Mouse (Mus musculus) forelimb bud, embryonic 11.5 days (tissue): ENCODE results near the gene Dnaic1.
A peak's percentile ranks its signal among the peaks of the same experiment; 100 is the strongest.

ENCODE experiments used
- DNase-seq: peaks from one replicate; pipeline ENCODE4 v3.0.0-alpha.2; 2012; ENCODE audit warnings: low read depth, low spot score

The Dnaic1 gene

DNA sequence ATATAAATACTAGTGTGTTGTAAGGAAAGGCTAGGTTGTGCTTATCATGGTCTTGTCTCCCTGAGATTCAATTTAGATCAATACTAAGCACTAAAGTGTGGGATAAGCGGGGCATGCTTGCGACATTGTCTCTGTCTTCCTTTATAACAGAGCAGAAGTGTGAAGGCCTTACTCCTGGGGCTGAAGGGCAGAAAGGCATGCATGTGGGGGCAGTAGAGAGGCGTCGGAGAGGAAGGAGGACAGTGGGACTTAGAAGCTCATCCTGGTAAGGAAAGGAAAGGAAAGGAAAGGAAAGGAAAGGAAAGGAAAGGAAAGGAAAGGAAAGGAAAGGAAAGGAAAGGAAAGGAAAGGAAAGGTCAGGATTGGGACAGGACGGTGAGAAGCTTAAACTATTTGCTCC, 1.9 kb downstream of the Dnaic1 start:
- no peak for DNase-seq

DNA sequence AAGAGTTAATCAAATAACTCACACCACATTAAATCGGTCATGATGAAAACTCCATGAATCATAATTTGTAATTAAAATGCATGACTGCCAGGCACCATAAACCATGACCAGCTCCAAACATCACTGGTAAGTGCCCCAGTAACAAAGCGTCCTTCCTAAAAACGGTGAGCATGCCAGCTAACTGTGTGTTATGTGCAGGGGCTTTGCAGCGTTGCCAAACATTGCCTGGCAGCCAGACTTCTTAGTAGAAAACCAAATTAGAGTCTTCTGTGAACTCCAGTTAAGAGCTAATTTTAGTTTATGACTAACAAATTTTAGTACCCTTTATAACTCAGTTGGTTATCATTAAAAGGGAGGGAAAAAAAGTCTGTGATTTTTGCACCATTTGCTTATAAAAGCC, 3.9 kb downstream of the Dnaic1 start:
- DNase-seq = no peak

DNA sequence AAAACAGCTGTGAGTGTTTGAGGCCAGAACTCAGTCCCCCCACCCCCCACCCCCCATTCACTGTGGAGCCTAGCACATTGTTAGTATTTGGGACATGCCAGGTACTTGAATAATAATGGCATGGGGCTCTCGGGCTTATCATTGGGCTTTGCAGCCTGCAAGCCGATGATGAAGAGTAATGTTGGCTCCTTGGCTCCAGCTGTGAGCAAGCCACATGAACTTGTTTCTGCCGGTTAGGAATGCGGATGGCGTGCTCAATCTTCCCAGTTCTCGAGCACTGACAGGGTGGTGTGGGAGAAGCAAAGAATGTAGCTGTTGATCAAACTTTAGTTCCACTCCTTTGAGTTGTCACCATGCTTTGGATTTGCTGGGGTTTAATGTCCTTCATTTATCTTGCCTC, 6.3 kb downstream of the Dnaic1 start:
- DNase-seq = peak; percentile 27

DNA sequence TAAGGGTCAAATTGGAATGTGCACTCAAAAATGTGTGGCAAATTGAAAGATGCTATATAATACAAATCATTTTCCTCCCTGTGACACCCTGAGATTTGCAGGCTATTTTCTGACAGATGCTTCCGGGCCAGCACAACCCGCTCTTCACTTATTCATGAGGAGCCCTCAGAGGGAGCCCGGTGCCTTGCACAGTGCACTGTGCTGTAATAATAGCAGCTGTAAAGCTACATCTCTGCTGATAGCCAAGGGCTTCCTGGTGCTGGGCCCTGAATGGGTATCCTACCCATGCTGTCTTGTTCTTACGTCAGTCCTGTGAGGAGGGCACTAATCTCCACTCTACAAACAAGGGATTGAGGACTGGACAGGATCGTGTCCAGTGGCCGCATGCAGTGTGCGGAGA, 13.8 kb downstream of the Dnaic1 start:
- no peak for DNase-seq

DNA sequence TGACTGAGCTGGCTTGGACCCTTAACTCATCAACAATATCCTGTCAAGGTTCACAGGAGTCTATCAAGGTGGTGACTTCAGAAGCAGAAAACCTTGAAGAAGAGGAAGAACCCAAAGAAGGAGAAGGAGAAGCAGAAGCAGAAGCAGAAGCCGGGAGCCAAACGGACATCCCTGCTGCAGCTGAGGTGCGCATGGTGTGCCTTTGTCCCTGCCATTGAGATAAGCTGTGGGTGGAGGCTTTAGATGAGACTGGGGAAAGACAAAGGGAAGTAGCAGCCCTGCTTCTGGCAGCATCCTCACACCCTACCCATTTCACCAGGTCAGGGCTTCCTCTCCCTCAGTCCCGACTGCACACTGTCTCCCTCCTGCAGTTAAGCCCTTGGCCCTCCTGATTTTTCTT, 33.2 kb downstream of the Dnaic1 start:
- no peak for DNase-seq

DNA sequence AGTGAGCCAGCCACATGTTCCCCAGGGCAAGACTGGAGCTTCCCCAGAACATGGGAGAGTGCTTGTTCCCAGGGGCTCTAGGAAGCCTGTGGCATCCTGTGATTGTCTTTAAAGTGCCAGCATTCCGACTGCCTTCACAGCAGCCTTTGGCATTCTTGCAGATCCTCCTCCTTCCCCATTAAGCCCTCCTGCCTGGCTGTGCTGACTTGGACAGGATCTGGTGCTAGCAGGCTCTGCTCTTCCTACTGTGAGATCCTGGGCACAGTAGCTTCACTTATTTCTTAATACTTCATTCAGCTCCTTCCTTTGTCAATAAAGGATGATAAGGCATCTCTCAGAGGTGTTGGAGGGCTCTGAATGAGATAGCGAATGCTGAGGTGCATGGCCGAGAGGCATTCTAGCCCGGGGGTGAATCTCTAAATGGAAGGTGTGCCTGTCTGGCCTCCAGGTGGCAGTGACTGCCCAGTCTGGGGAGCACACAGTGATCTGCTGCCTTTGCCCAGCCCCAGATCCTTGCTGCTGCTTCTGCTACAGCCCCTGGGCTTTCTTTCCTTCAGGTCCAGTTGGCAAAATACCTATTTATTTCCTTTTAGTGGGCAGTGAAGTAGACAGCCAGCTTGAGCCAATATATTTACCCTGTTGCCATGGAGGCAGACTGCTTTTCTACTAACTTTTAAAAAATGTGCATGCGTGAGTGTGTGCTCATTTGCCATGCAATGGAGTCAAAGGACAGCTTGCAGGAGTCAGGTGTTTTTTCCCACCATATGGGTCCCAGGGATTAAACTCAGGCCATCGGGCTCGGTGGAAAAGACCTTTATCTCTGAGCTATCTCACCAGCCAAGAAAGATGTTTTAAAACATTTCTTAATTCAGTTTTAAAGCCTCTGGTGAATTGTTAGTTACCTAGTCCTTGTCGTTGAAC, 35.2 kb downstream of the Dnaic1 start:
- DNase-seq = no peak

DNA sequence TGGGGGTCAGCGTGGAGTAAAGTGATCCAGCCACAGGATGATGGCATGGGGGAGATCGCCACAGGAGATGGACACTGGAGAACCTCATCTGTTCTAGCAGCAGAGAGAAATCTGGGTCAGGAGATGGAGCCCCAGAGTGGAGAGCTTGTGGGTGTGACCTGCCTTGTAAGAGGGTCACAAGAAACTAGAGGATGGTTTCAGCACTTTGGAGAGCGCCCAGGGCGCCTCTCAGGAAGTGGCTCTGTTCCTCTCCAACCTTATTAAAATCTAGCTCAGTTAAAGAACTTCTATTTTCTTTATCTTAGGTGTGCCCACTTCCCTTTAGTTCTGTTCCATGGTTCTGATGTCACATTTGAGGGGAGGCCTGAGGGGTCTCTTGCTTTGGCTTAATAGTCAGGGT, 37.2 kb downstream of the Dnaic1 start:
- DNase-seq = peak; percentile 89

DNA sequence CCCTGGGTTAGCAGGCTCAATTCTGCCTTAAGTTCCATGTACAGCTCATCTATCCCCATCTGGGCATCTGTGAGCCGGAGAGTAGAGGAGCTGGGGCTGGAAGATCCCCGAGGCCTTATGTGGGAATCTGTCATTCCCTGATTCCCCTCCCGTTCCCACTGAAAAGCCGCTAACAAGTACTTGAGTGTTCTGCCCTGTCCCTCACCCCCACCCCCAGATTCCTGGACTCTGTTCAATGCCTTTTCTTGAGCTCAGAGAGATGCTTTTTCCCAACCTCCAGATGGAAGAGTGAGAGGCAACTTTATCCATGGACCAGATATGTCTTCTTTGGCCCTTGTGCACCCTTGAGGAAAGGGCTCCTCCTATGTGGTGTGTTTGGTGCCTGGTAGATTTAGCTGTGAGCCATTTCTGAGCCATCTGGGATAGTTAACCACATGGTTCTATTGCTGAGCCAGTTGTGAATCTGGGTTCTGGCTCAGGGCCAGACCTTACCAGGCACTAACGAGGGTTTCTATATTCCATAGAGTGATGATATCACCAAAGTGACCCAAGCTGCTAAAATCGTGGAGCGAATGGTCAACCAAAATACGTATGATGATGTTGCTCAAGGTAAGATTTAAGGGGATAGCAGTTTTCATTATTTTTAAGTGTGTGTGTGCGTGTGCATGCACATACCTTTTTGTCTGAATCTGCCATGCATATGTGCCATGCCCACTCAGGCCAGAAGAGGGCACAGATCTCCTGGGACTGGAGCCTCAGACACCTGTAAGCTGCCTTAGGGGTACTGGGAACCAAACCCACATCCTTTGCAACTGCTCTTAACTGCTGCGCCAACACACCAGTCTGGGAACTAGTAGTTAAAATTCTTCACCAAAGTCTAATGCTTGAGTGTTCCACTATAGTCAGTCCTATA, 40.4 kb downstream of the Dnaic1 start:
- no peak for DNase-seq

DNA sequence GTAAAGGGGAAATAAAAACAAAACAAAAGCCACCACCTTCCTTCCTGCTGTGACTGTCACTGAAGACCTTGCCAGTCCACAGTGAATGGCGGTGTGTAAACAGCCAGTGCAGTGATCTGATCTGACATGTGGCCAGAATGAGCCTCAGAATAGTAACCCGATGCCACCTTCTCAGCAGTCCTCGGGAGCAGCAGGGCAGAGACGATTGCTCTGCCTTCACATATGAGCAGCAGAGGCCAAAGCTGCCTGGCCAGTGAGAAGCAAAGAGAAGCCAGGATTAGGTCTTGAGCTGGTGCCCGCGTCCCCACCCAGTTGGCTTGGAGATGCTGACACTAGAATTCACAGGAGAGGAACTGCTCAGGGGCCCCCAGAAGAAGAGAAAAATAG, 41.0 kb downstream of the Dnaic1 start:
- DNase-seq = no peak

DNA sequence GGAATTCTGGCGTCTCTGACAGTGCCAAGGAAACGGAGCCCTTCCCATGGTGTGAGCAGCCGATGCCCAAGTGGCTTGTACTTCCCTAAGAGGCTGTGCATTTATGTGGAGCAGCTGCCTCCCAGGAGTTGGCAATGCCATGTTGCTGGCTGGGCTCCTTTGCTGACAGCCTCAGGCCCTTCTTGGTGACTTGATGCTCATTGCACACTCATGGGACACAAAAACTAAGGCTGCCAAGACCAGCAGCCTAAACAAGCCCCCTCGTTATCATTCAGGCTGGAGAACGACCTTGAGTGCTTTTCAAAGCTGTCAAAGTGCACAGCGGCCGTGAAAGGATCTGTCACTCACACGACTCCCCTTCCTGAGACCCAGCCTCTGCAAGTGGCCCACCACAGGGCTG, 42.6 kb downstream of the Dnaic1 start:
- DNase-seq = no peak

DNA sequence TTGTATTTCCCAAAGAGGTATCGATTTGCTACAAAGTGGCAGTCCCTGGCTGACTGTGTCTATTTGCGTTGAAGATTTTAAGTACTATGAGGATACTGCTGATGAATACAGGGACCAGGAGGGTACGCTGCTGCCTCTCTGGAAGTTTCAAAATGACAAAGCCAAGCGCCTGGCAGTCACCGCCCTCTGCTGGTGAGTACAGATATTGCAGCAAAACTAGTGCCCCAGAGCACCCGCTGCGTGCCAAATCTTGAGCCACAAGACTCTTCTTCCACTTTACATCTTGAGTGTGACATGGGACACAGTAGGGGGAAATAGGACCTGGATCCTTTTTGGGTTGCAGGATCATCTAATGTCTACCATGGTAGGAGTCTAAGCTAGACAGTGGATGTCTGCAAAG, 44.6 kb downstream of the Dnaic1 start:
- peak; percentile 75 for DNase-seq

DNA sequence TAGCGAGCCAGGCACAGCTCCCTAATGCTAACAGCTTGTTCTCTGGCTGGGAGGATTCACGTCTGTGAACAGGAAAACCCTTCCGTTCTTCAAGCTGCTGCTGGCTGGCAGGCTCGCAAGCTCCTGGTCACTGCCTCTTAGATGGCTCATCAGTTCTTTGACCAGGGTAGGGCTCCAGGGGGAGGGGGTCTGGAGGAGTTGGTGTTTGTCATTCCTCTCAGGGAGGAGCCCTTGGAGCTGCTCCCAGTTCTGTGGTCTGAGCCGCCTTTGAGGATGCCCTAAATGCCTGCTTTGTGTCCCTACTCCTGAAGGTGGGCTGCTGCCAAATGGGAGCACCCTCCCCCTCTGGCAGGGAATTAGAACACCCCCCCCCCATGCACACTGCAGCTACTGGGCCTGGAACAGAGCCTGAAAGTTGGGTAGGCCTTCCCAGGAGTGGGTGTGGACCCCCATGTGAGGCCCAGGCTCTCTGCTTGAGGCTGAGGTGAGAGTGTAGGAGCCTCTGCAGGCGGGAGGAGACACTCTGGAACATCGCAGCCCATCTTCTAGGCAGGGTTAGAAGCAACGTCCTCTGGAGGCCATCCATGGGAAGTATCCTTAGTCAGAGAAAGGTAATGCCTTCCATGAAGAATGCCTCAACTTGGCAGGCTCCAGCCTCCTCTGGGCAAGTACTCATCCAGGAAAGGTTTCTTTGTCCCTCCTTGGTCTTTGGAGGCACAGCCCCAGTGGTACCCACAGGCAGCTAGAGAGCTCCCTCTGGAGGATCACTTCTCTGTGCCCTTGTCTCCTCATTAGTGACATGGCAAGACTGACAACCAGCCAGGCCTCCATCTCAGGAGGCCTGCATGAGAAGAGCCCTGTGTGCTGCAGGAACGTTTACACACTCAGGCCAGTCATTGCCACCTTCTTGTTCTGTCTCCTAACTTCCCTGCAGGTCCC, 46.4 kb downstream of the Dnaic1 start:
- DNase-seq = no peak

DNA sequence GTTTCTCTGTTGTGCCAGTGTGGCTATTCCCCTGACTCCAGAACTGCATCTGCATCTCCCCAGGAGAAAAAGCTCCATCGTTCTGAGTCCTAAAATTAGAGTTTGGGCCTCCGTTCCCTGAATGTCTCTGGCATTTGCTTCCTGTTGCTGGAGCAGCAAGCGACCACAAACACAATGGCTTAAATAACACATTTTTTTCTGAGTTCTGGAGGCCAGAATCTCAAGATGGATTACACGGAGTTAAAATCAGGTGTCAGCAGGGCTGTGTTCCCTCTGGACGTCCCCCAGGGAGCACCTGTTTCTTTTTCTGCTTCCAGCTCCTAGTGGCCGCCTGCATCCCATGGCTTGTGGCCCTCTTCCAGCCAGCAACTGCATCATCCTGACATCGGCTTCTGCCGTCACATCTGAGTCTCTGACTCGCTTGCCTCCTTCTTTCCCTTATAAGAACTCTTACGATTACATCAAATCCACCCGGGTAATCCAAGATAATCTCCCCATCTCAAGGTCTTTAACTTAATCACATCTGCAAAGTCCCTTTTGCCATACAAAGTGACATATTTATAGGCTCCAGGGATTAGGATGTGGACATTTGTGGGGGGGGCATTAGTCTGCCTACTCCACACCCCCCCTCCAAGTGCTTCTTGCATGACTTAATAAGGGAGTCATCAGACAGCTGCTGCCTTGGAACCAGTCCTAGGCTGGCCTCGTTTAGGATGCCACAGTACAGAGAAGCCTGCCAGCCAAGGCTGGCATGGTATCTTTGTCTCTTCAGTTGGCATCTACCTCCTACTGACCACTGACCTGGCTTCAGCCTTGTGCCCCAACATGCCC, 49.6 kb downstream of the Dnaic1 start:
- no peak for DNase-seq

DNA sequence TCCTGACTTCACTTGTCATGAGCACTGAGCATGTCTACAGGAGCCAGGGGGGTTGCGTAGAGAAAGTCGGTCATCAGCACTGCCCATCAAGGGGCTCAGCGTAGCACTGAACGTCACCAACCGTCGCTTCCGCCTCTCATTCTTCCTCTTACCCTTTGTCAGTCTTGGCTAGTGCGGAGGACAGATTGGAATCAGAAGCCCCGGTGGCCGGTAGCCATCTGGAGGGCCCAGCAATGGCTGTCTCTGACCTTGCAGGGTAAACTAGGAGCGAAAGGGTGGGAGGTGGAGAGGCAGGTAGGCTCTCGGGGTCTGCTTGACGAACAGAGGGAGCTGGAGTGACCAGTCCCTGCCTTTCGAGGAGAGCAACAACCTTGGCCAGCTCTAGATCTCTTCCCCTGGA, 52.5 kb downstream of the Dnaic1 start:
- no peak for DNase-seq

DNA sequence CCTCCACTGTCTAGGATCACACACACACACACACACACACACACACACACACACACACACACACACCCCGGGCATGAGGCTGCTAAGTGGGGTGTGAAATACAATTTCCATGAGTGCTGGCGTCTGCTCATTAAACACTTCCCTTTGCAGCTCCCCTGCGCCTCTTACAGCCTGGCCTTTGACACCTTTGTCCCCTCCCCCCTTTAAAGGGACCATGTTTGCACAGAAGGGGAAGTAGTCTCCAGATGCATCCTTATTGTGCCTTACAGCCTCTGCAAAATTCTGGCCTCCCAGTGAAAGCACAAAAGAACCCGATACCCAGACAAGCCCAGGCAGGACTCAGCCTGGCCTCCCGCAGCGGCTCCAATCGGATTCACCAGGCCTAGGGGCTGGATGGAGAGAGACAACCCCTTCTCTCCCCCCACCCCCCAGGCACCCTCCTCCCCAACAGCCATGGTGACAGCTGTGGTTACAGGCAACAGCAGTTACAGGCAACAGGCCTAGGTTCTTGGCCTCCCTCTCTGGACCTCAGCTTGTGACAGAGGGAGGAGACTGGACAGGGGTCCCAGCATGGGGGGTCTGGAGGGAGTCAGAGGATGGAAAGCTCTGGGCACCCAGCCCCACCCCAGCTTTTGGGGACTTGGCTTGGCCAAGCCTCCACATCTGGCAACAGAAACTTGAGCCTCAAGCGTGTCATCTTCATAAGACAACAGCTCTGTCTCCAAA, 58.8 kb downstream of the Dnaic1 start:
- peak; percentile 85 for DNase-seq

DNA sequence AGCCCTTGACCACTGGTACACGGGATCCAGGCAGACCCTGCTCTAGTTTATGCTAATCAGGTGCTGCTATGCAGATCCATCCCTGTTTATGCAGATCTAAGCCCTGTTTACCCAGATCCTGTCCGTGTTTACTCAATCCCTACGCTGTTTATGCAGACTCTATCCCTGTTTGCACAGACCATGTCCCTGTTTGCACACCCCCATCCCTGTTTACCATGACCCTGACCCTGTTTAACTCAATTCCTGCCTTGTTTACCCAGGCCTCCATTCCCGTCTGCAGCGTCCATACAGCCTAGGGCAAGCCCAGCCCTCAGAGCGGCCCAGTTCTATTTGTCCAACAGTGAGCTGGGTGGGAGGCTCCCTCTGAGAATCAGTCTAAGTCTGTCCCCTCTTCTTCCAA, 60.6 kb downstream of the Dnaic1 start:
- DNase-seq = no peak

DNA sequence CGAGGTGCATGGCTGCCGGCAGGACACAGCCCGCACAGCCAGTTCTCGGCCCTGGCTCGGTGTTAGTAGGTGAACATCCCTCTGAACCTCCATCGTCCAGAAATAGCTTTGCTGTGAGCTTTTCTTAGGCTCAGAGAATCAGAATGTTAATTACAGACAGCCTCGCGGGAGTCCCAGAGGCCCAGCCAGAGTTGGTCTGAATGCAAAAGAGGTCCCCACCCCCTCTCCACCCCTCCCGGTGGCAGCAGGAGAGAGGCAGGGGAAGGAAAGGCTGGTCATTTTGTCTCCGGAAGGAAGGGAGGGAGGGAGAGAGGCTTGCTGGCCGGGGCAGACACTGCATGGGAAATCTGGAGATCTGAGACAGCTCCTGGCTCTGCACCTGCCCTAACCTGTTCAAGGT, 61.8 kb downstream of the Dnaic1 start:
- peak; percentile 52 for DNase-seq

DNA sequence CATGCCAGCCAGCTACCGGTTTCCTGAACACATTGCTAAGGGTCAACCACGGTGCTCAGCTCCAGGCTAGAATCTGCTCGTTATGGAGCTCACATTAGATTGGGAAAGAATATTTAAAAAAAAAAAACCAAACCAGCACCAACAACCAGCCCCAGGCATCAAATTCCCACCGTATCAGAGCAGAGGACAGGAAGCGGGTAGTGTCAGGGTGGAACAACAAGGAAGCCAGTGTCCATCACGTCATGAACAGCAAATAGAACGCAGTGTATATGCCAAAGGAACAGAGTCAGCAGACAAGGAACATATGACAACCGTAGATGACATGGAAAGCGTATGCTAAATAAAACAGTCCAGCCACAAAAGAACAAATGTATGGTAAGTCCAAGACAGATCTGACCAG, 63.4 kb downstream of the Dnaic1 start:
- DNase-seq = no peak

DNA sequence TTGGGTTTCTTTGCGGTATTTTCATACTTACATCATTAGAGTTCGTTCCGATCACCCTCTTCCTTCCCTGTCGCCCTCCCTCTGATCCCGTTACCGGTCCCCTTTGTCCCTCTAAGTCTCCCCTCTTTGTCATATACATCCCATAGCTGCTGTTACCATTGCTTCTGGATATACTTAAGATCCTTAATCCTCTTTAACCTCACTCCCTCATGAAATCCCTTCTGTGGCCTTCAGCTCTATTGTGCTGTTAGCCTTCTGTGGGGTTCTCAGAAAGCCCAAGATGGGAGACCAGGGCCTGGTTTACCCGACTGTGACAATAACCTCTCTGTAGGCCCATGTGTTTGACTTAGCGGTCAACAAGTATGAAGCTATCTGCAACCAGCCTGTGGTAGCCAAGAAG, 65.1 kb downstream of the Dnaic1 start:
- DNase-seq = no peak

DNA sequence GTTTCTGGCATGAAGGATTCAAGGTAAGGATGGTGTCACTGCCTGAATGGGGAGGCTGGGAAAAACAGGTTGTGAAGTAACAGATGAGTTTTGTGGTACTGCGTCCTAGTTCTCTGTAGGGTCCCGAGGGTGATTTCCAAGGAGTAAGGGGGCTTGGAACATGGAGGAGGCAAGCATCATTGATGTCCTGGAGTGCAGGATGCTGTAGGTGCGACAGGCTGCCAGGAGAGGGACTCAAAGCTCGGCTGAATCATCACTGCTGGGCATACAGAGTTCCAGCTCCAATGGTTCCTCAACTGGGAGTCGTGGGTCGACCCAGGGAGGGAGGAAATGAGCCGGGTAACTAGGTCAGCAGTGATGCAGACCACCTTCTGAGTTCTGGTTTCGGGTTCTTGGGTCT, 65.6 kb downstream of the Dnaic1 start:
- DNase-seq = no peak
